Mouse (Mus musculus) liver, postnatal 0 days (tissue): ENCODE results near the gene Rnf145. TPM values are rescaled to one million over a fixed set of nuclear protein-coding genes. Genes with fewer than 3 reads are reported as not detected.

Experiments used
- ATAC-seq: fragments of 200-750 bp; cut with Nextera tagmentation; 2 replicates; pipeline ENCODE4 v1.8.0; 2017; ENCODE audit warnings: mild to moderate bottlenecking, moderate library complexity
- DNase-seq: peaks from one replicate; pipeline ENCODE4 v3.0.0-alpha.2; 2016
- H3K27ac ChIP-seq: fragments of 300-500 bp; sonication (generic); 2 replicates; pipeline ENCODE4 v1.5.1; 2014; ENCODE audit warnings: antibody characterized with exemption, moderate library complexity, mild to moderate bottlenecking, low read depth
- H3K27me3 ChIP-seq: fragments of 300-500 bp; sonication (generic); 2 replicates; pipeline ENCODE4 v1.6.1; 2014; ENCODE audit warnings: low read length, control low read depth, mixed read lengths; ENCODE audit not compliant: insufficient read depth
- H3K36me3 ChIP-seq: fragments of 300-500 bp; sonication (generic); replicated peaks from 2 replicates; pipeline ENCODE4 v1.6.1; 2014; ENCODE audit warnings: mild to moderate bottlenecking, control low read depth, low read length, moderate library complexity, mixed read lengths; ENCODE audit not compliant: insufficient read depth
- H3K4me1 ChIP-seq: fragments of 300-500 bp; sonication (generic); 2 replicates; pipeline ENCODE4 v1.6.1; 2014; ENCODE audit warnings: antibody characterized with exemption, mild to moderate bottlenecking, control low read depth; ENCODE audit not compliant: insufficient read depth
- H3K4me2 ChIP-seq: fragments of 300-500 bp; sonication (generic); 2 replicates; pipeline ENCODE4 v1.6.1; 2014; ENCODE audit warnings: low read depth, mild to moderate bottlenecking, low read length, moderate library complexity, mixed read lengths
- H3K4me3 ChIP-seq: fragments of 300-500 bp; sonication (generic); 2 replicates; pipeline ENCODE4 v1.5.1; 2014; ENCODE audit warnings: low read depth, low read length
- H3K9ac ChIP-seq: fragments of 300-500 bp; sonication (generic); replicated peaks from 2 replicates; pipeline ENCODE4 v1.6.1; 2014; ENCODE audit warnings: mild to moderate bottlenecking, moderate library complexity
- H3K9me3 ChIP-seq: fragments of 300-500 bp; sonication (generic); 2 replicates; pipeline ENCODE4 v1.6.1; 2016; ENCODE audit warnings: mild to moderate bottlenecking, control low read depth, low read length, mixed read lengths
- CTCF ChIP-seq: sonication (generic); IDR thresholded peaks from 2 replicates; pipeline ENCODE4 v1.5.1; 2016; ENCODE audit warnings: antibody characterized with exemption, low read depth
- EP300 ChIP-seq: IDR thresholded peaks from 2 replicates; pipeline ENCODE4 v1.6.1; 2016; ENCODE audit warnings: antibody characterized with exemption, low read depth, mild to moderate bottlenecking
- WGBS: fragments of 180-500 bp; shearing (Covaris S2); extraction: QIAGEN DNeasy Blood & Tissue Kit; methylation state at CpG from one replicate; pipeline ENCODE4 v1.1.7; 2014; ENCODE audit not compliant: insufficient replicate concordance; 5-methylcytosine and 5-hydroxymethylcytosine counted together
- polyA plus RNA-seq: library from polyadenylated mRNA; unstranded; fragments of >200 nt; fragmentation: Nextera tagmentation; extraction: Ambion mirVana; gene quantifications from 2 replicates; pipeline ENCODE4 v1.2.1, GENCODE M21; 2015

Rnf145 gene
- polyA plus RNA-seq, 1 experiment from 2014 or later = 31.9 TPM

DNA sequence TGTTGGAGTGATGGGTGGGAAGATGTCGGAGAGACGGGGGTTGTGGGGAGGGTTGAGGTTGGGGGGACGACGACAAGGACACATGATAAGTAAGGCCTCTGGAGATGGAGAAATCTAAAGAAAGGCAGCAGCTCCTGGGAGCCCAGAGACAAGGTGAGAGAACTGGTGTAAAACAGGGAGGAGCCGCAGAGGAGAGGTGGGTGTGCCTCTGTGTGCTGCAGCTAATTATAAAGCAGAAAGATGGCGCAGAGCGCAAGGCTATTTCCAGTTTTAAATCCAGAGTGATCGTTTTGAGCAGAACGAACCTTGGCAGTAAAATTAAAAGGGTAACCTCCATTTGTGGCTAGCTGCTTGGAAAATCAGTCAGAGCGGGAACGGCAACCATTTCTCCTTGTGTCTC, 12.1 kb downstream of the Rnf145 start:
- H3K9ac ChIP-seq = no peak overlapping the region
- H3K9me3 ChIP-seq = no peaks in the 10 kb centered on the region
- DNase-seq (no peak), ATAC-seq (no peak)
- WGBS = 82% methylated on average over 11 of the region's 11 CpGs
- TF ChIP-seq EP300 = no peak
- TF ChIP-seq CTCF = no peak
- no peak overlapping the region for H3K27ac ChIP-seq
- H3K4me3 ChIP-seq = no peak overlapping the region
- H3K27me3 ChIP-seq = no peaks in the 10 kb centered on the region
- no peak overlapping the region for H3K4me2 ChIP-seq
- H3K36me3 ChIP-seq = peaks cover 88% of the 10 kb centered on the region
- H3K4me1 ChIP-seq = peaks cover 30% of the 10 kb centered on the region

DNA sequence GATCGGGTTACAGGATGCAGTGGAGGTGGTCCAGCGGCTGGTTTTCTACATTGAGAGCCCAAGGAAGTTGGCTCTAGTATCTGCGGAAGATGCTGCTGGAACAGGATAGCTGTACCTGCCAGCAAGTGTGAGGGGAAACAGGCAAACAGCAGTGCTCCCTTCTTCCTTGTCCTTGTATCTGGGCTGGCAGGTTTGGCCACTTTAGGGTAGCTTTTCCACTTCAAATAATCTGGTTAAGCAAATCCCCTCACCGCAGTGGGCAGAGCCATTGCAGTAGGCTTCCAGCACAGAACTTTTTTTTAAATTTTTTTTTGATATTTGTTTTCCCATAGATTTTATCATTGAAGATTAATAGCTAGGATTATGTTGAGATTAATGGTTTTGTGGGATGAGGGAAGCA, 12.9 kb downstream of the Rnf145 start:
- 85% methylated on average over 4 of the region's 4 CpGs for WGBS
- Histone ChIP-seq H3K4me1 (peaks cover 30% of the 10 kb centered on the region), H3K36me3 (peaks cover 83% of the 10 kb centered on the region), H3K27me3 (no peaks in the 10 kb centered on the region), H3K9me3 (no peaks in the 10 kb centered on the region), H3K4me3 (no peak overlapping the region), H3K4me2 (no peak overlapping the region), H3K9ac (no peak overlapping the region), H3K27ac (no peak overlapping the region)
- DNase-seq = no peak
- TF ChIP-seq EP300 (no peak), CTCF (no peak)
- no peak for ATAC-seq

DNA sequence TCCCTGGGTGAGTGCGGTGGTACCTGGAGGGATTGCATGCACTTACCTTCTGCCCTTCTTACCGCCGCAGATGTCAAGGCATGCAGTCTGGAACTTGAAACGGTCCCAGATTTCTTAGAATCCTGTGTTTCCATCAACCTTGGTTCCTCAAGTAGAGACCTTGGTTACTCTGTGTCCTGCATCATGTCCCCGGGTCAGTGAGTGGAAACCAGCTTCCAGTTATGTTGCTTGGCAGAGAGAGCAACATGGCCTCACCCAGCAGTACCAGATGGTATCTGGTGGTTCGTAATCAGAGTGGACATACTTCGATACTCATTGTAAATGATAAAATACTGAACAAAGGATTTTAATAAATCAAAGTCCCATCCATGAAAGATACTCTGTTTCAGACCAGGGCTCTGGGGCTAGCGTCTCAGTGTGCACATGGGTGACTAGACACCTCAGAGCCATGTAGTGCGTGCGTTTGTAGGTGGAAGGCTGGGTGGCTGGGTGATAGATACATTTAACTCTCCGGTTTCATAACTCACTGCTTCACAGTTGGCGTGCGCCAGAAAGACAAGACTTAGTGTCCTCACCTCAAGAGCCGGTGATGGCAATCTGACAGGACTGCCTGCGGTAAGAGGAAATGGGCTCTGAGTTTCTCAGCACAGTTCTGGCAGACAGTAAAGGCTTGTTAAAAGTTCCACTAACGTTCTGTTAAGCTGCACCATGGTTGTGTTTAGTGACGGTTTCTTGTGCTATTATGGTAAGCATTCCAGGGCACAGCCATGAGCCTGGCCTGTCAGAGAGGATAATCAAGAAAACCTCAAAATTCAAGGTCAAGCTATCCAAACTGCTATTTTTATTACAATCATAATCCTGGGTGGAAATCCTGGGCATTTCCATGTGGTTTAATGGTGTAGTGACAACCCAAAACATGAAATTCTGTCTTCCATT, 14.3 kb downstream of the Rnf145 start:
- 88% methylated on average over 17 of the region's 17 CpGs for WGBS
- Histone ChIP-seq H3K4me3 (no peak overlapping the region), H3K27me3 (no peaks in the 10 kb centered on the region), H3K9ac (no peak overlapping the region), H3K4me1 (peaks cover 25% of the 10 kb centered on the region), H3K36me3 (peaks cover 84% of the 10 kb centered on the region), H3K27ac (no peak overlapping the region), H3K9me3 (no peaks in the 10 kb centered on the region), H3K4me2 (no peak overlapping the region)
- DNase-seq = no peak
- no peak for TF ChIP-seq CTCF
- TF ChIP-seq EP300 = no peak
- ATAC-seq = no peak

- no peak overlapping the region for H3K27ac ChIP-seq
- ATAC-seq = no peak
- H3K4me3 ChIP-seq = no peak overlapping the region
- no peak overlapping the region for H3K9ac ChIP-seq
- H3K4me1 ChIP-seq = peaks cover 12% of the 10 kb centered on the region; the same call in 1 of the 2 replicates
- no peak for DNase-seq
- TF ChIP-seq CTCF = no peak
- no peak for TF ChIP-seq EP300
- no peaks in the 10 kb centered on the region for H3K9me3 ChIP-seq
- no peak overlapping the region for H3K4me2 ChIP-seq
- 77% methylated on average over 12 of the region's 12 CpGs for WGBS
- peaks cover 77% of the 10 kb centered on the region for H3K36me3 ChIP-seq
- H3K27me3 ChIP-seq = no peaks in the 10 kb centered on the region
Observed at GRCm38 (mm10) chr11:44534999-44535750, 16.4 kb downstream of the Rnf145 start.

GRCm38 (mm10) chr11:44537403-44537802, 18.6 kb downstream of the Rnf145 start:
- H3K9me3 ChIP-seq = no peaks in the 10 kb centered on the region
- TF ChIP-seq CTCF = no peak
- TF ChIP-seq EP300 = no peak
- H3K9ac ChIP-seq = no peak overlapping the region
- ATAC-seq (no peak), DNase-seq (no peak)
- H3K36me3 ChIP-seq = peaks cover 67% of the 10 kb centered on the region
- H3K27ac ChIP-seq = no peak overlapping the region
- 91% methylated on average over 7 of the region's 7 CpGs for WGBS
- H3K4me1 ChIP-seq = peaks cover 5% of the 10 kb centered on the region; the same call in 1 of the 2 replicates
- no peaks in the 10 kb centered on the region for H3K27me3 ChIP-seq
- no peak overlapping the region for H3K4me2 ChIP-seq
- H3K4me3 ChIP-seq = no peak overlapping the region

- Histone ChIP-seq H3K4me1 (peaks cover 5% of the 10 kb centered on the region; the same call in 1 of the 2 replicates), H3K9me3 (no peaks in the 10 kb centered on the region), H3K4me3 (no peak overlapping the region), H3K9ac (no peak overlapping the region), H3K27ac (no peak overlapping the region), H3K36me3 (peaks cover 62% of the 10 kb centered on the region), H3K4me2 (no peak overlapping the region), H3K27me3 (no peaks in the 10 kb centered on the region)
- no peak for ATAC-seq
- WGBS = 86% methylated on average over 3 of the region's 3 CpGs
- TF ChIP-seq CTCF (no peak), EP300 (no peak)
- DNase-seq = no peak
Observed at GRCm38 (mm10) chr11:44538101-44538500, 19.3 kb downstream of the Rnf145 start.
